Mouse (Mus musculus): ENCODE data around the gene Krit1. TPM values are rescaled to one million over a fixed set of nuclear protein-coding genes. Genes with fewer than 3 reads are reported as not detected.

The Krit1 gene
- polyA plus RNA-seq (2015; fragmentation: Nextera tagmentation; extraction: Ambion mirVana) = 43.2 and 46.0 TPM in 2 replicates

DNA sequence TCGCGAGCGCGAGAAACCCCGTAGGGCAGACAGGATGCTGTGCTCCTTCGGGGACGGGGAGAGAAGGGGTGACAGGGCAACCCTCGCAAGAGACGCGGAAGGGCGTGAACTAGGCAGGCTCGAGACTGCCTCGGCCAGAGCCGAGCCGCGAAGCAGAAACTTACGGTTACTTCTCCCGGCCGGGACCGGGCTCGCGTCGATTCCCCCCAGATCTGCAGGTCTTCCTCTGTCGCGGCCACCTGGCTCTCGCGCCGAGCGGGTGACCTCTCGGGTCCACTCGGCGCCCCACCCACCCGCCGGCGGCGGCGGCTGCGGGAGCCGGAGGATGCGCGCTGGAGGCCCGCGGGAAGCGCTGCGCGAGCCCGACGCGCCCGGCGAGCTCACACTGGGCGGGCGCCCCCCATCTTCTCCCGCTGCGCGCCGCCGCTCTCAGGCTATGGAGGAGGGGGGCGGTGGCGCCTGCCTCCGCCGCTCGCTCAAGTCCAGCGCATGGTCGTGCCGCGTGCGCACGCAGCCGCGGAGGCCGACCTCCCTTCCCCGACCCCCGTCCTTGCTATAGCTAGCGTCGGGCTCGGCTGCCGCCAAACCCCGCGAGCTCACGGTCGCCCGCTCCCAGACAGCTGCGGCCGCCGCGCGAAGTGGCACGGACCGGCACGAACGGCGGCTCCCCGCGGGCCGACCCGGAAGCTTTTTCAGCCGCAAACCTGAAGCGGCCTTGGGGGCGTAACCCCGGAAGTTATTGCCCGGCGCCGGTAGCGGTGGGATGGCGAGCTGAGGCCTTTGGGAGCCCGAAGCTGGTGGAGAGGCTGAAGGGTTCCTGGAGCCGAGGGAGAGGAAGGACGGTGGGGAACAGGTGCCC lies at the start of gene Krit1, which contains the start of gene Ankib1:
Krit1 (plus strand) TSS at position 752 of the 859 bp plus-strand sequence.
Ankib1 (minus strand) TSS at position 493 of the 859 bp plus-strand sequence.
- under 1% methylated on average over 79 of the region's 109 CpGs for WGBS
- no peaks in the 10 kb centered on the region for H3K9me3 ChIP-seq (ENCODE audit: control insufficient read depth, low read length)
- H3K4me1 ChIP-seq (ENCODE audit: control insufficient read depth, insufficient read depth, low read depth, low read length) = peaks cover 12% of the 10 kb centered on the region
- H3K27ac ChIP-seq (ENCODE audit: low read depth, low read length) = peak within 1 kb of the TSS; percentile 91
- peak within 1 kb of the TSS; percentile 78 for H3K9ac ChIP-seq (ENCODE audit: low read depth, low read length)
- peak within 1 kb of the TSS; percentile 72 for H3K4me2 ChIP-seq (ENCODE audit: low read length)
- no peaks in the 10 kb centered on the region for H3K27me3 ChIP-seq (replicated peaks; ENCODE audit: control insufficient read depth, insufficient read depth, low read length)
- peak within 1 kb of the TSS; percentile 64 for H3K4me3 ChIP-seq (ENCODE audit: low read length)
- ATAC-seq = peak; percentile 96
- no peaks in the 10 kb centered on the region for H3K36me3 ChIP-seq (ENCODE audit: control insufficient read depth, insufficient read depth, low read length)

DNA sequence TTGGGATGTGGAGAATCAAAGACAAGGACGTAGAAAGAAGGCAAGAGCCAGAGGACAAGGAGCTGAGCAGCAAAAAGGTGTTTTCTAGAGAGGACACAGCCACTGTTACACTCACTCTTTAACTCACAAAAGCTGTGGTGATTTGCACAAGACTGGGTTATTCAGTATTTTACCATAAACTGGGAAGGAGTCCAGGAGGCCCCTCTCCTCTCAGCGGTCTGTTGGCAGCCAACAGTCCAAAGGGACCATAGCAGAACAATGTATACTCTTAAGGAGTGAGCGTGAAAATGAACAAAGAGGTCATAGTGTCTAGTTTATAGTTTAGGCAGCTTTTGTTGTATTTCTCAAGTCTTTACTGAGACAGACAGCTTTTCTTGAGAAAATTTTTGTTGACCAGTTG lies 31.5 kb upstream of the Krit1 start:
- Histone ChIP-seq H3K36me3 (ENCODE audit: control insufficient read depth, insufficient read depth, low read length) (peaks cover 3% of the 10 kb centered on the region; the same call in 1 of the 2 replicates), H3K9ac (ENCODE audit: low read depth, low read length) (no peak overlapping the region), H3K27ac (ENCODE audit: low read depth, low read length) (peak overlapping the region; percentile 48; the same call in 1 of the 2 replicates), H3K27me3 (replicated peaks; ENCODE audit: control insufficient read depth, insufficient read depth, low read length) (no peaks in the 10 kb centered on the region), H3K4me3 (ENCODE audit: low read length) (no peak overlapping the region), H3K9me3 (ENCODE audit: control insufficient read depth, low read length) (no peaks in the 10 kb centered on the region), H3K4me1 (ENCODE audit: control insufficient read depth, insufficient read depth, low read depth, low read length) (no peaks in the 10 kb centered on the region), H3K4me2 (ENCODE audit: low read length) (no peak overlapping the region)
- 0 out of 2 replicates have a peak, but pooled peaks have one; percentile 45 for ATAC-seq
- 52% methylated on average over 3 of the region's 3 CpGs for WGBS

DNA sequence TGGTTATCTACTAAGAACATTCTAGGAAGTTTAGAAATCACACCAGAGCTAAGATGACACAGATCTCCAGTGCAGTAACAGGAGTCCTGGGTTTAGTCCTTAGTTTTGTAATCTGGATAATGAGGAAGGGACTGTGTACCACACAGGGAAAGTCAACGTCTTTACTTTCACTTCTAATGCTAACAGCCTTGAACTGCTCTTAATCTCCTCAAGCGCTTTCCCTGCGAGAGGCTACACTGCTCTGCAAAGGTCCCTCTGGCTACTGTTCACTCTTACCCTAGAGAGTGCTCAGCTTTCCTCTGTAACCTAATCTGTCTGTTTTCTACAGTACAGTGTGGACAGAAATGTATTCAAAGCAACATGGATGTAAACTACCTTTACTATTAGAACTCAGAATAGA lies 31.0 kb upstream of the Krit1 start:
- 47% methylated on average over 3 of the region's 3 CpGs for WGBS
- peak overlapping the region; percentile 48; the same call in 1 of the 2 replicates for H3K27ac ChIP-seq (ENCODE audit: low read depth, low read length)
- no peaks in the 10 kb centered on the region for H3K27me3 ChIP-seq (replicated peaks; ENCODE audit: control insufficient read depth, insufficient read depth, low read length)
- no peak overlapping the region; the same call in 1 of the 2 replicates for H3K9ac ChIP-seq (ENCODE audit: low read depth, low read length)
- no peaks in the 10 kb centered on the region for H3K9me3 ChIP-seq (ENCODE audit: control insufficient read depth, low read length)
- no peak overlapping the region for H3K4me2 ChIP-seq (ENCODE audit: low read length)
- H3K36me3 ChIP-seq (ENCODE audit: control insufficient read depth, insufficient read depth, low read length) = no peaks in the 10 kb centered on the region; the same call in 1 of the 2 replicates
- no peak overlapping the region for H3K4me3 ChIP-seq (ENCODE audit: low read length)
- H3K4me1 ChIP-seq (ENCODE audit: control insufficient read depth, insufficient read depth, low read depth, low read length) = no peaks in the 10 kb centered on the region
- ATAC-seq = no peak

DNA sequence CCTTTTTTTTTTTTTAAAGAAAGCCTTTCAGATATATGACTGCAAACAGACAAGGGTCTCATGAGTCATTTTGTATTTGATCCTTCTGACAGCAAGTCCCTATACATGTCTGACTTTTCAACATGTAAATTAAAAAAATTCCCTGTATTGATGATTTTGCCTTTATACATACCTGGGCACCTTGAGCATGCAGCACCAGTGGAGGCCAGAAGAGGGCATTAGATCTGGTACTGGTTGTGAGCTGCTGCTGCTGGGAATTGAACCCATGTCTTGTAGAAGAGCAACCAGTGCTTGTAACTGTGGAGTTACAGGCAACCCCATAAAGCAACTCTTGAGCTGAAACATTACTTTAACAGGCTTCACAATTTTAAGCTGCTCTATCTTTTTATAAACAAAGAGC lies 20.3 kb upstream of the Krit1 start:
- H3K27ac ChIP-seq (ENCODE audit: low read depth, low read length) = no peak overlapping the region
- H3K27me3 ChIP-seq (replicated peaks; ENCODE audit: control insufficient read depth, insufficient read depth, low read length) = no peaks in the 10 kb centered on the region
- H3K9me3 ChIP-seq (ENCODE audit: control insufficient read depth, low read length) = no peaks in the 10 kb centered on the region
- no peak overlapping the region for H3K4me2 ChIP-seq (ENCODE audit: low read length)
- H3K4me1 ChIP-seq (ENCODE audit: control insufficient read depth, insufficient read depth, low read depth, low read length) = peaks cover 3% of the 10 kb centered on the region; the same call in 1 of the 2 replicates
- no peak overlapping the region for H3K9ac ChIP-seq (ENCODE audit: low read depth, low read length)
- no peak overlapping the region for H3K4me3 ChIP-seq (ENCODE audit: low read length)
- no peaks in the 10 kb centered on the region for H3K36me3 ChIP-seq (ENCODE audit: control insufficient read depth, insufficient read depth, low read length)
- ATAC-seq = no peak

DNA sequence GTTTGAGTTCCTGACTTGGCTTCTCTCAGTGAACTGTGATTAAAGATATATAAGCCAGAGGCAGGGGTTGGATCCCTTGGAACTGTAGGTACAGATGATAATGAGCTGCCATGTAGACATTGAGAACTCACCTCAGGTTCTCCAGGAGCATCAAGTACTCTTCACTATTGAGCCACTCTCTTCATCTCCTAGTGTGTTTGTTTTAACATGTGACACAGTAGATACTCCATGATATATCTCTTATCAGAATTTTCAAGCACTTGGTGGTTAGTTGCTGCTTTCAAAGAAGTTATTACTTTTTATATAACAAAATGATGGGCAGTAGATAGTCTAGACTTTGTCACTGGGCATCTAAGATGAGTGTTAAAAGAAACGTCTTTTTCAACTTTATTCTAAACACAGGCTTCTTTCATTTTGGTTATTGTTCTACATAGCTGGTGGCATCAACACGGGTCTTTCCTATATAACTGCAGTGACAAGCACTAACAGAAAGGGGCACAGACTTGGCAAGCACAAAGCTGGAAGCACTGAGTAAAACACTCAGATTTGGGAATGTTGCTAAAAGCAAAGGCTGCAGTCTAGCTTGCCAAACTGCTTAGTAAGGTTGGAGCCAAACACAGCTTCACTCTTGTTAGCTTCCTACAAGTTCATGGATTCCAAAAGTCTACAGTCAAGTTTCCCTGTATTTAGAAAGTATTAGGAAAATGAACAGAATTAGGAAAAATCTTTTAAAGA lies 18.9 kb upstream of the Krit1 start:
- Histone ChIP-seq H3K36me3 (ENCODE audit: control insufficient read depth, insufficient read depth, low read length) (no peaks in the 10 kb centered on the region), H3K4me3 (ENCODE audit: low read length) (no peak overlapping the region), H3K4me2 (ENCODE audit: low read length) (no peak overlapping the region), H3K27me3 (replicated peaks; ENCODE audit: control insufficient read depth, insufficient read depth, low read length) (no peaks in the 10 kb centered on the region), H3K27ac (ENCODE audit: low read depth, low read length) (no peak overlapping the region), H3K9me3 (ENCODE audit: control insufficient read depth, low read length) (no peaks in the 10 kb centered on the region), H3K9ac (ENCODE audit: low read depth, low read length) (no peak overlapping the region), H3K4me1 (ENCODE audit: control insufficient read depth, insufficient read depth, low read depth, low read length) (peaks cover 3% of the 10 kb centered on the region; the same call in 1 of the 2 replicates)
- ATAC-seq = no peak
- 82% methylated on average over 2 of the region's 2 CpGs for WGBS

DNA sequence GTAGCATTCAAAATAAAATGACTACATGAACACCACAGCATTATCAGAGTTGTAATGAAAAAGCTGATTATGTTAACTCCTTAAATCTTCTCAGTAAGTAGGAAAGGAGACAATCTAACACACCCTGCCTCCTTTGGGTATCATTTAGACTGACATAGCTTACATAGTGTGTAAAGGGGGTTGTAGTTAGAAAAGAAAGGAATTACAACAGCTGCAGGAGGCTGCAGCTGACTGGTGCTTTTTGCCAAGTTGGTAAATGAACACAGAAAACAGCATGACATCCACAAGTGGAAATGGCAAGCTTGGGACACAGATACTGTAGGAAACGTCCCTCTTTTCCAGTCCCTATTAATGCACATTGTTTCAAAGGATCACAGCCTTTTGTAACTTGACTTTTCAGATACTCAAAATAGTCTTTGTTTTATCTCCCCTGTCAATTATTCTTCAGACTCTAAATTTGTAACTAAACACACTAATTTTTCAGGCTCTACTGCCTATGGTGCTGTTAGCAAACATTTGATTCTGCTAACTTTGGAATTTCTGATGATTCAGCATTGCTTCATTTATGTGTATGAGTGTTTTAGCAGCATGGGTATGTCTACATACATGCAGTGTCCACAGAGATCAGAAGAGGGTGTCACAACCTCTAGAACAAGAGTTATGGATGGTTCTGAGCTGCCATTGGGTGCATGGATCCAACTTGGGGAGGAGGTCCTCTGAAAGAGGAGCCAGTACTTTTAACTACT lies 18.1 kb upstream of the Krit1 start:
- H3K27ac ChIP-seq (ENCODE audit: low read depth, low read length) = no peak overlapping the region
- ATAC-seq = no peak
- H3K27me3 ChIP-seq (replicated peaks; ENCODE audit: control insufficient read depth, insufficient read depth, low read length) = no peaks in the 10 kb centered on the region
- H3K36me3 ChIP-seq (ENCODE audit: control insufficient read depth, insufficient read depth, low read length) = no peaks in the 10 kb centered on the region
- no peak overlapping the region for H3K4me2 ChIP-seq (ENCODE audit: low read length)
- no peaks in the 10 kb centered on the region for H3K9me3 ChIP-seq (ENCODE audit: control insufficient read depth, low read length)
- WGBS = 39% methylated on average over 1 of the region's 1 CpGs
- no peak overlapping the region for H3K4me3 ChIP-seq (ENCODE audit: low read length)
- peaks cover 3% of the 10 kb centered on the region; the same call in 1 of the 2 replicates for H3K4me1 ChIP-seq (ENCODE audit: control insufficient read depth, insufficient read depth, low read depth, low read length)
- no peak overlapping the region for H3K9ac ChIP-seq (ENCODE audit: low read depth, low read length)

DNA sequence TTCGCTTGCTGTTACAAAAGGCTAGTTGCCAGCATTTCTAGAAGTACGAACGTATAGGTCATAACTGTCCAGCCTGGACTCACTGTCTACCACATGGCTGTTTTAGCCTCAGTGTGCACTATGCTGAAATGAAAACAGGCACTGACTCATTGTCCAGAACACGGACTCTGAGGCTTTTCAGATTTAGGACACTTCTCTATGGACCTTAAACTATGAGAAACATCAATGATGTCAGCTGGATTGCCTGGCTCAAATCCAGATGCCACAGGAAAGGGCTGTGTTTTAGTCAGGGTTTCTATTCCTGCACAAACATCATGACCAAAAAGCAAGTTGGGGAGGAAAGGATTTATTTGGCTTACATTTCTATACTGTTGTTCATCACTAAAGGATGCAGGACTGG lies 15.4 kb upstream of the Krit1 start:
- no peak overlapping the region for H3K4me3 ChIP-seq (ENCODE audit: low read length)

DNA sequence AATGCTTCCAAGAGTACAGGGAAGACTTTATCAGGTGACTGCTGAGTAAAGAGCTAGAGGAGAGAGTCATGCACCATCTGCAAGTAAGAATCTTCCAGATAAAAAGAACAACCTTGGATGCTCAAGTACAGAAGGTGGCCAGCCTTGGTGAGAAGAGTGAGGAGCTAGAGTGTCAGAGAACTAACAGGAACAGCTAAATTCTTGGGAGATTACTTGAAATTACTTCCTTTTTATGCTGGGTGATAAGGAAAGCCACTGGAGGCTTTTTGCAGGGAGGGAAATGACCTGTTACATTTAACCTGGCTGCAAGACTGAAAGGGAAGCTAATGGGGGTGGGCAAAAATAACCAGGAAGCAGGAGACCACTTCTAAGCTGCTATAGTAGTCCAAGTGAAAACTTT lies 11.9 kb upstream of the Krit1 start:
- H3K27ac ChIP-seq (ENCODE audit: low read depth, low read length) = no peak overlapping the region
- H3K4me2 ChIP-seq (ENCODE audit: low read length) = no peak overlapping the region
- no peak for ATAC-seq
- no peak overlapping the region for H3K4me3 ChIP-seq (ENCODE audit: low read length)
- H3K9ac ChIP-seq (ENCODE audit: low read depth, low read length) = no peak overlapping the region
- H3K27me3 ChIP-seq (replicated peaks; ENCODE audit: control insufficient read depth, insufficient read depth, low read length) = no peaks in the 10 kb centered on the region
- no peaks in the 10 kb centered on the region for H3K9me3 ChIP-seq (ENCODE audit: control insufficient read depth, low read length)
- H3K4me1 ChIP-seq (ENCODE audit: control insufficient read depth, insufficient read depth, low read depth, low read length) = no peaks in the 10 kb centered on the region
- H3K36me3 ChIP-seq (ENCODE audit: control insufficient read depth, insufficient read depth, low read length) = no peaks in the 10 kb centered on the region

More for the DNA sequence above, 15.4 kb upstream of the Krit1 start:
- Histone ChIP-seq H3K36me3 (ENCODE audit: control insufficient read depth, insufficient read depth, low read length) (no peaks in the 10 kb centered on the region), H3K9ac (ENCODE audit: low read depth, low read length) (no peak overlapping the region), H3K4me1 (ENCODE audit: control insufficient read depth, insufficient read depth, low read depth, low read length) (peaks cover 3% of the 10 kb centered on the region; the same call in 1 of the 2 replicates), H3K27ac (ENCODE audit: low read depth, low read length) (no peak overlapping the region), H3K9me3 (ENCODE audit: control insufficient read depth, low read length) (no peaks in the 10 kb centered on the region), H3K27me3 (replicated peaks; ENCODE audit: control insufficient read depth, insufficient read depth, low read length) (no peaks in the 10 kb centered on the region), H3K4me2 (ENCODE audit: low read length) (no peak overlapping the region)
- ATAC-seq = no peak
- WGBS = 88% methylated on average over 4 of the region's 4 CpGs

Measured in hindbrain, embryonic 16.5 days (tissue).